Mouse (Mus musculus): ENCODE data around the gene Ppdpf. TPM values are rescaled to one million over a fixed set of nuclear protein-coding genes. Genes with fewer than 3 reads are reported as not detected.

Ppdpf gene
- total and polyA plus RNA-seq, 3 experiments = 60.0 to 113 (median 71.2) TPM

DNA sequence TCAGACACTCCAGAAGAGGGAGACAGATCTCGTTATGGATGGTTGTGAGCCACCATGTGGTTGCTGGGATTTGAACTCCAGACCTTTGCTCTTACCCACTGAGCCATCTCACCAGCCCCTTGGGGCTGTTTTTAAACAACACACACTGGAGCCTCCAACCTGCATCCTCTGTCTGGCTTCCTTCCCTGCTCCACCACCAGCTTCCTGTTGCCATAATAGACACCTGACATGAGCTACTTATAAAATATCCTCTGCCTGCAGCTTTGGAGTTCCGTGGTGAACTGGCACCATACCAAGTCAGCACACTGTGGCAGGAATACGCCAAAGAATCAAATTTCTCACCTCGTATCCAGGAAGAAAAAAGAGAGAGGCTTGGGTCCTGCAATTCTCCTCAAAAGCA is 26.2 kb upstream of the Ppdpf start:
- Histone ChIP-seq H3K9ac (ENCODE audit: insufficient read depth, low read depth) (no peak overlapping the region), H3K36me3 (replicated peaks in 1 of 2; ENCODE audit: control insufficient read depth in 1 of 2, insufficient read depth in 1 of 2, low read length in 1 of 2) (no peaks in the 10 kb centered on the region), H3K27me3 (replicated peaks) (peaks cover 42% of the 10 kb centered on the region), H3K4me1 (ENCODE audit: control insufficient read depth in 1 of 2, insufficient read depth in 2 of 2) (peaks cover 0 to 8% of the 10 kb centered on the region in 2 experiments; a peak in 2 of 4 replicates), H3K9me3 (replicated peaks; ENCODE audit: low read length) (peaks cover 16% of the 10 kb centered on the region), H3K79me2 (replicated peaks; ENCODE audit: control insufficient read depth, extremely low read depth, insufficient read depth, poor library complexity, severe bottlenecking) (no peaks in the 10 kb centered on the region), H3K4me2 (ENCODE audit: insufficient read depth, low read depth, poor library complexity, severe bottlenecking) (no peak overlapping the region), H3K4me3 (replicated peaks in 1 of 3; ENCODE audit: low read depth in 2 of 3, low read length in 2 of 3, poor library complexity in 1 of 3) (no peak overlapping the region), H3K27ac (ENCODE audit: insufficient read depth, low read depth) (no peak overlapping the region)
- dilution Hi-C loops (cut with MboI; ENCODE audit: extremely low pct_ligation_motif_present, extremely low pct_unique_long_range_greater_than_20kb, low sequenced_read_pairs) = no loop called here
- no peak for DNase-seq (ENCODE audit: extremely low read depth)
- TF ChIP-seq ZC3H11A (IDR thresholded peaks at IDR 0.05; ENCODE audit: low read depth, low read length) = no peak
- no peak for TF ChIP-seq ZMIZ1 (IDR thresholded peaks at IDR 0.05; ENCODE audit: low read depth, low read length)
- no peak for TF ChIP-seq JUND (conservative IDR thresholded peaks at IDR 0.05; ENCODE audit: low read depth, low read length)
- TF ChIP-seq MAX (IDR thresholded peaks at IDR 0.05; ENCODE audit: low read length) = no peak
- TF ChIP-seq MEF2A (IDR thresholded peaks at IDR 0.05; ENCODE audit: borderline replicate concordance, low read depth, low read length) = no peak
- no peak for TF ChIP-seq EP300 (IDR thresholded peaks at IDR 0.05; ENCODE audit: low read length)
- no peak for TF ChIP-seq NELFE (IDR thresholded peaks at IDR 0.05; ENCODE audit: low read depth, low read length)
- TF ChIP-seq NRF1 (IDR thresholded peaks at IDR 0.05; ENCODE audit: low read depth, low read length) = no peak
- no peak for TF ChIP-seq TBP (conservative IDR thresholded peaks at IDR 0.05; ENCODE audit: low read depth, low read length)
- in situ Hi-C loops (cut with MboI; ENCODE audit: low pct_ligation_motif_present, low pct_unique_long_range_greater_than_20kb, low sequenced_read_pairs) = no loop called here

DNA sequence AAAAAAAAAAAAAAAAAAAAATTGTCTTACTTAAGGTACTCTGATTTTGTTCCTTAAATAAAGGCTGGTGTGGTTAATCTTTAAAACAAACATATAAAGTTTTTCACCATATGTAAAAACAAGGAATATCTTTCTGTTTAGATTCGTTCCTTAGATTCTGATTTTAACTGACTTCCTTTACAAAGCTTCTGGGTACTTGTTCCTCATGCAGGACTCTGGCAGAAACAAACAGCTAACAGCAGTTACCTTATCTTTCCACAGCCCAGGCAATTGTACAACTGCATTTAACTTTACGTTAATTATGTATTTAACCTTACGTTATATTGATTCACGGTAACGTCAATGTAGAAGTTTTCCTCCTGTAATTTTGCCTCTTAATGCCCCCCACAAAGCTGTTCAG is 20.6 kb upstream of the Ppdpf start:
- no peak for DNase-seq (ENCODE audit: extremely low read depth)
- H3K9ac ChIP-seq (ENCODE audit: insufficient read depth, low read depth) = no peak overlapping the region
- H3K36me3 ChIP-seq (replicated peaks in 1 of 2; ENCODE audit: control insufficient read depth in 1 of 2, insufficient read depth in 1 of 2, low read length in 1 of 2) = no peaks in the 10 kb centered on the region
- no peak overlapping the region for H3K4me3 ChIP-seq (replicated peaks in 1 of 3; ENCODE audit: low read depth in 2 of 3, low read length in 2 of 3, poor library complexity in 1 of 3)
- in situ Hi-C loops (cut with MboI; ENCODE audit: low pct_ligation_motif_present, low pct_unique_long_range_greater_than_20kb, low sequenced_read_pairs) = no loop called here
- dilution Hi-C loops (cut with MboI; ENCODE audit: extremely low pct_ligation_motif_present, extremely low pct_unique_long_range_greater_than_20kb, low sequenced_read_pairs) = no loop called here
- no peak overlapping the region for H3K4me2 ChIP-seq (ENCODE audit: insufficient read depth, low read depth, poor library complexity, severe bottlenecking)
- peaks cover 22% of the 10 kb centered on the region for H3K9me3 ChIP-seq (replicated peaks; ENCODE audit: low read length)
- TF ChIP-seq ZKSCAN1 (IDR thresholded peaks at IDR 0.05; ENCODE audit: borderline replicate concordance, low read depth, low read length) = no peak
- H3K79me2 ChIP-seq (replicated peaks; ENCODE audit: control insufficient read depth, extremely low read depth, insufficient read depth, poor library complexity, severe bottlenecking) = no peaks in the 10 kb centered on the region
- H3K4me1 ChIP-seq (ENCODE audit: control insufficient read depth in 1 of 2, insufficient read depth in 2 of 2) = no peaks in the 10 kb centered on the region
- H3K27me3 ChIP-seq (replicated peaks) = peaks cover 48% of the 10 kb centered on the region
- H3K27ac ChIP-seq (ENCODE audit: insufficient read depth, low read depth) = no peak overlapping the region

DNA sequence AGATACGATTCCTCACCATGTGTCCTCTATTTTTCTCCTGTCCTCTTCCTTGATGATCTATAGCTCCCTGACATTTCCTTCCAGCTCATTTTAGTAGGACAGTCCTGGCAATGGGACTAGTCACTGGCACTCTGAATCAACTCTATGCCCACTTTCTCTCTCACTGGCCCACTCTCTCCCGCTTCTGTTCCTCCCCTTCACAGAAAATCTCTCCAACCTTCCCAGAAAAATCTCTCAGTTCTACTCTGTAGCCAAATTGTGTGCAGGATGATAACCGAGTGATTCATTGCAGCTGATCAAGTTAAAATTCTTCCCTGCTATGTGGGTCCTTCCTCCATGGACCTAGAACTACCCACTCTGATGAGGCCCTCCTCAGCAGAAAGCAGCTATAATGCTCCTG is 12.4 kb upstream of the Ppdpf start:
- no peak overlapping the region for H3K27ac ChIP-seq (ENCODE audit: insufficient read depth, low read depth)
- TF ChIP-seq MXI1 (IDR thresholded peaks at IDR 0.05; ENCODE audit: low read depth, low read length) (no peak), GABPA (IDR thresholded peaks at IDR 0.05; ENCODE audit: insufficient replicate concordance, low read depth, low read length) (no peak), CHD1 (IDR thresholded peaks at IDR 0.05; ENCODE audit: low read depth, low read length) (no peak), PAX5 (IDR thresholded peaks at IDR 0.05; ENCODE audit: low read length) (no peak), JUND (conservative IDR thresholded peaks at IDR 0.05; ENCODE audit: low read depth, low read length) (no peak), NELFE (IDR thresholded peaks at IDR 0.05; ENCODE audit: low read depth, low read length) (no peak), POLR2AphosphoS2 (IDR thresholded peaks at IDR 0.05; ENCODE audit: low read depth, low read length) (no peak), RAD21 (IDR thresholded peaks at IDR 0.05; ENCODE audit: low read depth, low read length) (no peak), CHD2 (IDR thresholded peaks at IDR 0.05; ENCODE audit: low read length) (no peak), MEF2A (IDR thresholded peaks at IDR 0.05; ENCODE audit: borderline replicate concordance, low read depth, low read length) (no peak)
- no peak overlapping the region for H3K4me3 ChIP-seq (replicated peaks in 1 of 3; ENCODE audit: low read depth in 2 of 3, low read length in 2 of 3, poor library complexity in 1 of 3)
- no peak overlapping the region for H3K9ac ChIP-seq (ENCODE audit: insufficient read depth, low read depth)
- no peak overlapping the region for H3K4me2 ChIP-seq (ENCODE audit: insufficient read depth, low read depth, poor library complexity, severe bottlenecking)
- no peak for DNase-seq (ENCODE audit: extremely low read depth)
- dilution Hi-C loops (cut with MboI; ENCODE audit: extremely low pct_ligation_motif_present, extremely low pct_unique_long_range_greater_than_20kb, low sequenced_read_pairs) (no loop called here), in situ Hi-C loops (cut with MboI; ENCODE audit: low pct_ligation_motif_present, low pct_unique_long_range_greater_than_20kb, low sequenced_read_pairs) (loop anchor here (25.0 kb wide), 1 partner anchor 313 kb away; the partner anchor contains the start of genes Abhd16b and Tpd52l2)
- peaks cover 5% of the 10 kb centered on the region for H3K27me3 ChIP-seq (replicated peaks)
- no peaks in the 10 kb centered on the region for H3K79me2 ChIP-seq (replicated peaks; ENCODE audit: control insufficient read depth, extremely low read depth, insufficient read depth, poor library complexity, severe bottlenecking)
- H3K4me1 ChIP-seq (ENCODE audit: control insufficient read depth in 1 of 2, insufficient read depth in 2 of 2) = no peaks in the 10 kb centered on the region
- peaks cover 1% of the 10 kb centered on the region for H3K9me3 ChIP-seq (replicated peaks; ENCODE audit: low read length)
- no peaks in the 10 kb centered on the region for H3K36me3 ChIP-seq (replicated peaks in 1 of 2; ENCODE audit: control insufficient read depth in 1 of 2, insufficient read depth in 1 of 2, low read length in 1 of 2)
